Mouse (Mus musculus) stomach, embryonic 16.5 days (tissue): ENCODE results near the gene Gm8020. TPM values are rescaled to one million over a fixed set of nuclear protein-coding genes. Genes with fewer than 3 reads are reported as not detected.
"Not testable (repeated sequence)": the region's sequence is repeated elsewhere in the genome, so short reads cannot be mapped to it uniquely, and the experiment has no call there.

Source experiments
- ATAC-seq: fragments of 200-750 bp; cut with Nextera tagmentation; 2 replicates; pipeline ENCODE4 v1.8.0; 2017; ENCODE audit warnings: moderate number of reproducible peaks, moderate TSS enrichment; ENCODE audit not compliant: insufficient read depth, low FRiP score
- H3K27ac ChIP-seq: fragments of 300-500 bp; sonication (generic); 2 replicates; pipeline ENCODE4 v1.5.1; 2014; ENCODE audit warnings: low read length
- H3K27me3 ChIP-seq: fragments of 300-500 bp; sonication (generic); 2 replicates; pipeline ENCODE4 v1.6.1; 2014; ENCODE audit warnings: low read length, control low read depth, mixed read lengths; ENCODE audit not compliant: control insufficient read depth, insufficient read depth
- H3K36me3 ChIP-seq: fragments of 300-500 bp; sonication (generic); 2 replicates; pipeline ENCODE4 v1.6.1; 2014; ENCODE audit warnings: low read length; ENCODE audit not compliant: control insufficient read depth, insufficient read depth
- H3K4me1 ChIP-seq: fragments of 300-500 bp; sonication (generic); 2 replicates; pipeline ENCODE4 v1.6.1; 2014; ENCODE audit warnings: low read length, control low read depth, mixed read lengths; ENCODE audit not compliant: control insufficient read depth, insufficient read depth
- H3K4me2 ChIP-seq: fragments of 300-500 bp; sonication (generic); 2 replicates; pipeline ENCODE4 v1.6.1; 2014; ENCODE audit warnings: low read depth, low read length, mixed read lengths
- H3K4me3 ChIP-seq: fragments of 300-500 bp; sonication (generic); replicated peaks from 2 replicates; pipeline ENCODE4 v1.5.1; 2014; ENCODE audit warnings: mild to moderate bottlenecking, low read length
- H3K9ac ChIP-seq: fragments of 300-500 bp; sonication (generic); 2 replicates; pipeline ENCODE4 v1.6.1; 2014; ENCODE audit warnings: low read length
- H3K9me3 ChIP-seq: fragments of 300-500 bp; sonication (generic); replicated peaks from 2 replicates; pipeline ENCODE4 v1.6.1; 2016; ENCODE audit warnings: low read length, control low read depth; ENCODE audit not compliant: control insufficient read depth
- WGBS: fragments of 180-500 bp; shearing (Covaris S2); extraction: QIAGEN DNeasy Blood & Tissue Kit; methylation state at CpG from one replicate; pipeline ENCODE4 v1.1.7; 2014; 5-methylcytosine and 5-hydroxymethylcytosine counted together
- polyA plus RNA-seq: library from polyadenylated mRNA; unstranded; fragments of >200 nt; fragmentation: Nextera tagmentation; extraction: Ambion mirVana; gene quantifications from 2 replicates; pipeline ENCODE4 v1.2.1, GENCODE M21; 2015

Gm8020 gene
- polyA plus RNA-seq = not detected in 2 replicates

DNA sequence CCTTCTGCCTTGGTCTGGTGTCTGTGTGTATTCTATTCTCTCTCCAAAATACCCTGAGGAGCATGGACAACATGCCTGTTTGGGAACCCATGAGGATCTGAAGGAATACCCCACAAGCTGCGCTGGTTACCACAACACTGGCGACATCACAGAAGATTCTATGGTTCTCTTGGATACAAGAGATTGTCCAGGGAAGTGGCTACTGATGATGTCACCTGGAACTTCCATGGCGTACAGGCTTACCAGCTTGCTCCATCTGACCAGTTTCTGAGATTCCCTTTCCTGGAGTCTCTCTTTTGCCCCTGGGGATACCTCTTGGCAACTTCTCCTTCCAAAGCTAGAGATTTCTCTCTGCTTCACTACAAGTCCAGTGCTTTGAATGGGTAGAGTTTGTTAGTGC lies at the start of gene Gm8020:
Gene Gm8020 (minus strand): TSS at position 101 of the 400 bp plus-strand sequence.
- not testable (repeated sequence) for H3K9ac ChIP-seq, H3K4me2 ChIP-seq, H3K27me3 ChIP-seq, H3K9me3 ChIP-seq, H3K4me1 ChIP-seq, H3K4me3 ChIP-seq, H3K27ac ChIP-seq, H3K36me3 ChIP-seq, ATAC-seq
- WGBS = 85% methylated on average over 2 of the region's 3 CpGs

DNA sequence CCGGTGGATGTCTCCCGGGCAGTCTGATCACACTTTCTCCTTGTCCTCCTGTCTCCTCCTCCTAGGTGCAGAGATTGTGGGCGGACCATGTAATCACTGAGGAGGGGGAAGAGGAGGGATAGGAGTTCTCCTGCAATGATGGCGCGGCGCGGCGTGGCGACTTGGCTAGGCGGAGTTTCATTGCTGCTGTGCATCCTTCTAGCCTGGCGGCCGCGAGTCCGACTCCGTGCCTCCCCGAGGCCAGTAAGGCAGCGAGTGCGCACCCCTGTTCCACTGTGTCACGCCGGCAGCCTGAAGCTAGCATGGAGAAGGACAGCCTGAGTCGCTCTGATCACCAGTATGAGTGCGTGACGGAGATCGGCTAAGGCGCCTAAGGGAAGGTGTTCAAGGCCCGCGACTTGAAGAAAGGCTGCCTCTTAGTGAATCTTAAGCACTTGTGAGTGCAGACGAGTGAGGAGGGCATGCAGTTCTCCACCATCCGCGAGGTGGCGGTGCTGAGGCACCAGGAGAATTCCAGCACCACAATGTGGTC lies 41.1 kb upstream of the Gm8020 start:
- H3K4me2 ChIP-seq, H3K9me3 ChIP-seq, H3K9ac ChIP-seq, H3K36me3 ChIP-seq, H3K4me3 ChIP-seq, H3K27ac ChIP-seq, H3K4me1 ChIP-seq, ATAC-seq, H3K27me3 ChIP-seq: not testable (repeated sequence)
- WGBS = 7% methylated on average over 25 of the region's 31 CpGs

DNA sequence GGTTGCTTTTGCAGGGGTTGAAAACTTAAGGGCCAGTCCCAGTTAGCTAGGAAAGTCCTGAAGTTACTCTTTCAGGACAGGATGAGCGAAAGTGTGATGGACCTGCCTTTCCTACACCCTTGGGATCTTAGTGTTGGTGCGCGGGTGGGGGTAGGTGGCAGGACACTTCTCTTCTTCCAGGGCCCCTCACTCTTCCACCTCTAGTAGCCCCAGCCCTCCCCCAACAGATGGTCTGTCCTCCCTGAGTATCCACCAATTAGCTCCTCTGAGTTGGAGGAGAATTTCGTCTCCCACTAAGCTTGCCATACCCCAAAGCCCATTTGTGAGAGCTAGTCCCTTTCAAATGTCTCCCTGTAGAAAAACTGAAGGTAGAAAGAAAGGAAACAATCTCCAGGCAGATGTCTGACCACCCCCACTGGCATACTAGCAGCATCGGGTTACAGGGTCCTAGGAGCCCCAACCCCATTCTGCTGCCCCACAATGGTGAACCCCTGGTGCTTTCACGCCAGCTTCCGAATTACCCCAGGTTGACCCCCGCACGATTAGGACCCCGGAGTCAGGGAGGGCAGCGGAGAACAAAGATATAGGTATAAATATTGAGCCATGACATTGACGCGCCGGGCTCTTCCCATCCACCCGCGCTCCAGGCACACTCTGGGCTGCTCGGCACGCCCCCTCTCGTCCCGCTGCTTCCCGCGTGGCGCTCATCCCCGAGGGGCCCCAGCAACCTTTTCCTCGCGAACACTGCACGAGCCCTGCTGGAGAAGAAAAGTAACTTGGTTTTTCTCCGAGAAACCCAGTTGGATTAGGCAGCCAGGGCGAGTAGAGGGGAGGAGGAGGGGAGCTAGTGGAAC lies 40.4 kb upstream of the Gm8020 start:
- not testable (repeated sequence) for H3K4me1 ChIP-seq, ATAC-seq
- 19% methylated on average over 18 of the region's 29 CpGs for WGBS

DNA sequence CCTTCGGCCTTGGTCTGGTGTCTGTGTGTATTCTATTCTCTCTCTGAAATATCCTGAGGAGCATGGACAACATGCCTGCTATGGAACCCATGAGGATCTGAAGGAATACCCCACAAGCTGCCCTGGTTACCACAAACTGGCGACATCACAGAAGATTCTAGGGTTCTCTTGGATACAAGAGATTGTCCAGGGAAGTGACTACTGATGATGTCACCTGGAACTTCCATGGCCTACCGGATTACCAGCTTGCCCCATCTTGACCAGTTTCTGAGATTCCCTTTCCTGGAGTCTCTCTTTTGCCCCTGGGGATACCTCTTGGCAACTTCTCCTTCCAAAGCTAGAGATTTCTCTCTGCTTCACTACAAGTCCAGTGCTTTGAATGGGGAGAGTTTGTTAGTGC lies 22.0 kb upstream of the Gm8020 start, which contains the start of gene Gm8024:
Gene Gm8024 (minus strand): TSS at position 101 of the 400 bp plus-strand sequence.
- ATAC-seq, H3K36me3 ChIP-seq, H3K4me1 ChIP-seq, H3K9me3 ChIP-seq, H3K4me2 ChIP-seq, H3K9ac ChIP-seq, H3K4me3 ChIP-seq, H3K27ac ChIP-seq, H3K27me3 ChIP-seq: not testable (repeated sequence)
- WGBS = 100% methylated on average over 1 of the region's 3 CpGs

More for the DNA sequence above, 40.4 kb upstream of the Gm8020 start:
- H3K4me2 ChIP-seq, H3K9ac ChIP-seq, H3K27me3 ChIP-seq, H3K27ac ChIP-seq, H3K4me3 ChIP-seq, H3K36me3 ChIP-seq, H3K9me3 ChIP-seq: not testable (repeated sequence)

DNA sequence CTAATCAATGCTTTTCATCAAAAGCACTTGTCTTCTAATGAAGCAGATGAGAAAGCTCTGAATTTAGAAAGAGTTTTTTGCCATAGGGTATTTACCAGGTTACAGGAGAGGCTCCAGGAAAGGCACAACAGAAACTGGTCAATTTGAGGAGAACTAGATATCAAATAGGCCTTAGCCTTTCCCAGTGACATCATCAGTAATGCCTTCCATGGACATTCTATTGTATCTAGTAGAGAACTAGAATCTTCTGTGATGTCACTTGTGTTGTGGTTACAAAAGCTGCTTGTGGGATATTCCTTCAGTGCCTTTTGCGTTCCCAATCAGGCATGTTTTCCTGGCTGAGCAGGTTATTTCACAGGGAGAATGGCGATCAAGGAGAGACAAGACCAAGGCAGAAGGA lies 38.6 kb downstream of the Gm8020 start, which contains the start of gene Gm8011:
Gene Gm8011 (plus strand): TSS at position 301 of the 400 bp plus-strand sequence.
- H3K9me3 ChIP-seq, H3K4me1 ChIP-seq, H3K4me3 ChIP-seq, H3K27ac ChIP-seq, H3K36me3 ChIP-seq, H3K9ac ChIP-seq, H3K27me3 ChIP-seq, ATAC-seq, H3K4me2 ChIP-seq: not testable (repeated sequence)
- 55% methylated on average over 2 of the region's 2 CpGs for WGBS

Other genes starting within 250 kb of the Gm8020 start
- not detected in 2 replicates for gene Gm17026, start 242.3 kb downstream of the Gm8020 start, polyA plus RNA-seq
- gene Gm9611, start 205.0 kb downstream of the Gm8020 start, polyA plus RNA-seq = not detected in 2 replicates
- gene Gm7995, start 192.1 kb downstream of the Gm8020 start, polyA plus RNA-seq = not detected in 2 replicates
- not detected in 2 replicates for gene Gm8005, start 62.7 kb downstream of the Gm8020 start, polyA plus RNA-seq
- not detected in 2 replicates for gene Gm8011, start 38.5 kb downstream of the Gm8020 start, polyA plus RNA-seq
- gene Gm8024, start 21.9 kb upstream of the Gm8020 start, polyA plus RNA-seq = not detected in 2 replicates
- not detected in 2 replicates for gene Gm17124, start 97.5 kb upstream of the Gm8020 start, polyA plus RNA-seq
- not detected in 2 replicates for gene Gm3633, start 139.6 kb upstream of the Gm8020 start, polyA plus RNA-seq
- gene Gm10378, start 153.6 kb upstream of the Gm8020 start, polyA plus RNA-seq = not detected in 2 replicates